Mouse (Mus musculus): ENCODE data around the gene Podn. TPM values are rescaled to one million over a fixed set of nuclear protein-coding genes. Genes with fewer than 3 reads are reported as not detected.

The Podn gene
- polyA plus RNA-seq, 1 experiment from 2014 or later: 0.42 TPM

GRCm38 (mm10) chr4:107977593-107977992, 118.7 kb downstream of the Podn start:
- 70% methylated on average over 4 of the region's 4 CpGs for WGBS
- no peaks in the 10 kb centered on the region for H3K9me3 ChIP-seq (ENCODE audit: control insufficient read depth, low read length)

GRCm38 (mm10) chr4:107975004-107975403, 121.2 kb downstream of the Podn start:
- Histone ChIP-seq H3K27ac (replicated peaks in 1 of 2; ENCODE audit: control insufficient read depth in 1 of 2, insufficient read depth in 1 of 2, low read depth in 2 of 2, low read length in 2 of 2) (no peak overlapping the region), H3K4me1 (ENCODE audit: control insufficient read depth in 2 of 2, insufficient read depth in 2 of 2, low read length in 2 of 2) (peaks cover 3 to 5% of the 10 kb centered on the region in 2 experiments; a peak in 3 of 4 replicates), H3K4me2 (ENCODE audit: low read length) (no peak overlapping the region), H3K36me3 (ENCODE audit: control insufficient read depth, insufficient read depth, low read length) (no peaks in the 10 kb centered on the region), H3K4me3 (ENCODE audit: control insufficient read depth in 1 of 2, insufficient read depth in 1 of 2, low read depth in 1 of 2, low read length in 2 of 2) (no peak overlapping the region), H3K9me3 (ENCODE audit: control insufficient read depth, low read length) (no peaks in the 10 kb centered on the region), H3K27me3 (ENCODE audit: control insufficient read depth, insufficient read depth, low read length) (no peaks in the 10 kb centered on the region), H3K9ac (ENCODE audit: low read length) (no peak overlapping the region)
- WGBS: 71% methylated on average over 7 of the region's 7 CpGs
- ATAC-seq (ENCODE audit: insufficient number of reproducible peaks, insufficient read depth, low FRiP score, low read depth): no peak

More at GRCm38 (mm10) chr4:107977593-107977992, 118.7 kb downstream of the Podn start:
- Histone ChIP-seq H3K4me3 (ENCODE audit: control insufficient read depth in 1 of 2, insufficient read depth in 1 of 2, low read depth in 1 of 2, low read length in 2 of 2) (no peak overlapping the region), H3K4me1 (ENCODE audit: control insufficient read depth in 2 of 2, insufficient read depth in 2 of 2, low read length in 2 of 2) (peaks cover 12 to 13% of the 10 kb centered on the region in 2 experiments), H3K9ac (ENCODE audit: low read length) (no peak overlapping the region), H3K27ac (replicated peaks in 1 of 2; ENCODE audit: control insufficient read depth in 1 of 2, insufficient read depth in 1 of 2, low read depth in 2 of 2, low read length in 2 of 2) (no peak overlapping the region), H3K4me2 (ENCODE audit: low read length) (no peak overlapping the region), H3K27me3 (ENCODE audit: control insufficient read depth, insufficient read depth, low read length) (no peaks in the 10 kb centered on the region), H3K36me3 (ENCODE audit: control insufficient read depth, insufficient read depth, low read length) (no peaks in the 10 kb centered on the region)
- ATAC-seq (ENCODE audit: insufficient number of reproducible peaks, insufficient read depth, low FRiP score, low read depth): no peak

- H3K4me2 ChIP-seq (ENCODE audit: low read length): no peak overlapping the region
- WGBS: 73% methylated on average over 11 of the region's 11 CpGs
Measured at GRCm38 (mm10) chr4:107974527-107974926, 121.7 kb downstream of the Podn start.

GRCm38 (mm10) chr4:107971162-107971561, 125.1 kb downstream of the Podn start:
- Histone ChIP-seq H3K4me2 (ENCODE audit: low read length) (no peak overlapping the region), H3K9me3 (ENCODE audit: control insufficient read depth, low read length) (no peaks in the 10 kb centered on the region), H3K9ac (ENCODE audit: low read length) (no peak overlapping the region), H3K4me1 (ENCODE audit: control insufficient read depth in 2 of 2, insufficient read depth in 2 of 2, low read length in 2 of 2) (peaks cover 7 to 8% of the 10 kb centered on the region in 2 experiments; a peak in 3 of 4 replicates), H3K36me3 (ENCODE audit: control insufficient read depth, insufficient read depth, low read length) (no peaks in the 10 kb centered on the region), H3K27me3 (ENCODE audit: control insufficient read depth, insufficient read depth, low read length) (no peaks in the 10 kb centered on the region), H3K4me3 (ENCODE audit: control insufficient read depth in 1 of 2, insufficient read depth in 1 of 2, low read depth in 1 of 2, low read length in 2 of 2) (no peak overlapping the region), H3K27ac (replicated peaks in 1 of 2; ENCODE audit: control insufficient read depth in 1 of 2, insufficient read depth in 1 of 2, low read depth in 2 of 2, low read length in 2 of 2) (no peak overlapping the region)
- WGBS: 96% methylated on average over 1 of the region's 1 CpGs
- ATAC-seq (ENCODE audit: insufficient number of reproducible peaks, insufficient read depth, low FRiP score, low read depth): no peak

More at GRCm38 (mm10) chr4:107974527-107974926, 121.7 kb downstream of the Podn start:
- no peaks in the 10 kb centered on the region for H3K27me3 ChIP-seq (ENCODE audit: control insufficient read depth, insufficient read depth, low read length)
- H3K4me1 ChIP-seq (ENCODE audit: control insufficient read depth in 2 of 2, insufficient read depth in 2 of 2, low read length in 2 of 2): peaks cover 2 to 5% of the 10 kb centered on the region in 2 experiments; a peak in 3 of 4 replicates
- no peak overlapping the region for H3K9ac ChIP-seq (ENCODE audit: low read length)
- no peaks in the 10 kb centered on the region for H3K36me3 ChIP-seq (ENCODE audit: control insufficient read depth, insufficient read depth, low read length)
- H3K9me3 ChIP-seq (ENCODE audit: control insufficient read depth, low read length): no peaks in the 10 kb centered on the region
- H3K4me3 ChIP-seq (ENCODE audit: control insufficient read depth in 1 of 2, insufficient read depth in 1 of 2, low read depth in 1 of 2, low read length in 2 of 2): no peak overlapping the region
- no peak overlapping the region for H3K27ac ChIP-seq (replicated peaks in 1 of 2; ENCODE audit: control insufficient read depth in 1 of 2, insufficient read depth in 1 of 2, low read depth in 2 of 2, low read length in 2 of 2)
- ATAC-seq (ENCODE audit: insufficient number of reproducible peaks, insufficient read depth, low FRiP score, low read depth): no peak

GRCm38 (mm10) chr4:107969781-107970180, 126.5 kb downstream of the Podn start:
- Histone ChIP-seq H3K9me3 (ENCODE audit: control insufficient read depth, low read length) (no peaks in the 10 kb centered on the region), H3K9ac (ENCODE audit: low read length) (no peak overlapping the region), H3K4me2 (ENCODE audit: low read length) (no peak overlapping the region), H3K36me3 (ENCODE audit: control insufficient read depth, insufficient read depth, low read length) (no peaks in the 10 kb centered on the region), H3K27ac (replicated peaks in 1 of 2; ENCODE audit: control insufficient read depth in 1 of 2, insufficient read depth in 1 of 2, low read depth in 2 of 2, low read length in 2 of 2) (no peak overlapping the region), H3K4me1 (ENCODE audit: control insufficient read depth in 2 of 2, insufficient read depth in 2 of 2, low read length in 2 of 2) (peaks cover 7 to 8% of the 10 kb centered on the region in 2 experiments; a peak in 3 of 4 replicates), H3K27me3 (ENCODE audit: control insufficient read depth, insufficient read depth, low read length) (no peaks in the 10 kb centered on the region), H3K4me3 (ENCODE audit: control insufficient read depth in 1 of 2, insufficient read depth in 1 of 2, low read depth in 1 of 2, low read length in 2 of 2) (no peak overlapping the region)
- ATAC-seq (ENCODE audit: insufficient number of reproducible peaks, insufficient read depth, low FRiP score, low read depth): no peak

- Histone ChIP-seq H3K9ac (ENCODE audit: low read length) (no peak within 1 kb of the TSS), H3K36me3 (ENCODE audit: control insufficient read depth, insufficient read depth, low read length) (no peaks in the 10 kb centered on the region), H3K4me2 (ENCODE audit: low read length) (no peak within 1 kb of the TSS), H3K4me3 (ENCODE audit: control insufficient read depth in 1 of 2, insufficient read depth in 1 of 2, low read depth in 1 of 2, low read length in 2 of 2) (no peak within 1 kb of the TSS), H3K27ac (replicated peaks in 1 of 2; ENCODE audit: control insufficient read depth in 1 of 2, insufficient read depth in 1 of 2, low read depth in 2 of 2, low read length in 2 of 2) (no peak within 1 kb of the TSS), H3K27me3 (ENCODE audit: control insufficient read depth, insufficient read depth, low read length) (no peaks in the 10 kb centered on the region), H3K4me1 (ENCODE audit: control insufficient read depth in 2 of 2, insufficient read depth in 2 of 2, low read length in 2 of 2) (peaks cover 7 to 8% of the 10 kb centered on the region in 2 experiments; a peak in 3 of 4 replicates), H3K9me3 (ENCODE audit: control insufficient read depth, low read length) (no peaks in the 10 kb centered on the region)
- 0 out of 2 replicates have a peak, but pooled peaks have one; percentile 48 for ATAC-seq (ENCODE audit: insufficient number of reproducible peaks, insufficient read depth, low FRiP score, low read depth)
- 69% methylated on average over 16 of the region's 16 CpGs for WGBS
Measured at GRCm38 (mm10) chr4:107967966-107968682, 128.1 kb downstream of the Podn start, which contains the start of gene Slc1a7. TSS of gene Slc1a7 (plus strand) at chr4:107968332.

- no peak overlapping the region for H3K4me3 ChIP-seq (ENCODE audit: control insufficient read depth in 1 of 2, insufficient read depth in 1 of 2, low read depth in 1 of 2, low read length in 2 of 2)
- H3K9ac ChIP-seq (ENCODE audit: low read length): no peak overlapping the region
- 36% methylated on average over 5 of the region's 5 CpGs for WGBS
- H3K4me2 ChIP-seq (ENCODE audit: low read length): no peak overlapping the region
- no peaks in the 10 kb centered on the region for H3K36me3 ChIP-seq (ENCODE audit: control insufficient read depth, insufficient read depth, low read length)
- H3K27me3 ChIP-seq (ENCODE audit: control insufficient read depth, insufficient read depth, low read length): no peaks in the 10 kb centered on the region
- no peaks in the 10 kb centered on the region for H3K9me3 ChIP-seq (ENCODE audit: control insufficient read depth, low read length)
- no peak for ATAC-seq (ENCODE audit: insufficient number of reproducible peaks, insufficient read depth, low FRiP score, low read depth)
- no peak overlapping the region for H3K27ac ChIP-seq (replicated peaks in 1 of 2; ENCODE audit: control insufficient read depth in 1 of 2, insufficient read depth in 1 of 2, low read depth in 2 of 2, low read length in 2 of 2)
- peaks cover 20 to 22% of the 10 kb centered on the region in 2 experiments for H3K4me1 ChIP-seq (ENCODE audit: control insufficient read depth in 2 of 2, insufficient read depth in 2 of 2, low read length in 2 of 2)
Measured at GRCm38 (mm10) chr4:107966416-107967109, 129.7 kb downstream of the Podn start.
